Mouse (Mus musculus) frontal cortex, postnatal 36 days (tissue): ENCODE measurements around the gene Cfap97.
"Not testable (repeated sequence)": the region's sequence is repeated elsewhere in the genome, so short reads cannot be mapped to it uniquely, and the experiment has no call there.

Experiments used
- DNase-seq, 2 experiments: peaks; one replicate each; pipeline ENCODE4 v3.0.0; 2022; ENCODE audit warnings: low spot score in 2 of 2

The Cfap97 gene

GRCm38 (mm10) chr8:46226622-46227021 lies 75.1 kb downstream of the Cfap97 start:
- DNase-seq, result no peak

- DNase-seq, result not testable (repeated sequence)
Measured at GRCm38 (mm10) chr8:46231968-46232367, 80.4 kb downstream of the Cfap97 start.

- DNase-seq, result no peak
Measured at GRCm38 (mm10) chr8:46232798-46233197, 81.2 kb downstream of the Cfap97 start.

GRCm38 (mm10) chr8:46234736-46235135 lies 83.2 kb downstream of the Cfap97 start:
- DNase-seq, result no peak

- DNase-seq, result no peak
Measured at GRCm38 (mm10) chr8:46236441-46237223, 85.1 kb downstream of the Cfap97 start.

- peak; percentile 71 to 78 for DNase-seq
Measured at GRCm38 (mm10) chr8:46241568-46242374, 90.2 kb downstream of the Cfap97 start.

- DNase-seq, result no peak
Measured at GRCm38 (mm10) chr8:46242946-46243345, 91.4 kb downstream of the Cfap97 start.
